Mouse (Mus musculus): ENCODE results near the gene Rhox1.
"Not testable (repeated sequence)": the region's sequence is repeated elsewhere in the genome, so short reads cannot be mapped to it uniquely, and the experiment has no call there.

The Rhox1 gene

DNA sequence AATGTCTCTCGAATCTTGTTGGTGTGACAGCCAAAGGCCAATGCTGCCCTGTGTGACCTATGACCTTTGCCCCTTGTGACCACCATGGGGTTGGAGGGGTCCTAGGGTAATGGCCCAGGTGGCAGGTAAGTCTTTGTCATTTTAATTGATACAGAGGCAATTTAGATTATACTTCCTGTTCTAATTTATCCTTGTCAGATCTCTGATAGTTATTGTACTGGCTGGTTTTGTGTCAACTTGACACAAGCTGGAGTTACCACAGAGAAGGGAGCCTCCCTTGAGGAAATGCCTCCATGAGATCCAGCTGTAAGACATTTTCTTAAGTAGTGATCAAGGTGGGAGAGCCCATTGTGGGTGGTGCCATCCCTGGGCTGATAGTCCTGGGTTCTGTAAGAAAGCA, at the start of gene Rhox1:
Gene Rhox1, minus strand, starts transcription at position 101 of the 400 bp plus-strand sequence.
- not testable (repeated sequence) for DNase-seq (ENCODE audit: low read depth)

DNA sequence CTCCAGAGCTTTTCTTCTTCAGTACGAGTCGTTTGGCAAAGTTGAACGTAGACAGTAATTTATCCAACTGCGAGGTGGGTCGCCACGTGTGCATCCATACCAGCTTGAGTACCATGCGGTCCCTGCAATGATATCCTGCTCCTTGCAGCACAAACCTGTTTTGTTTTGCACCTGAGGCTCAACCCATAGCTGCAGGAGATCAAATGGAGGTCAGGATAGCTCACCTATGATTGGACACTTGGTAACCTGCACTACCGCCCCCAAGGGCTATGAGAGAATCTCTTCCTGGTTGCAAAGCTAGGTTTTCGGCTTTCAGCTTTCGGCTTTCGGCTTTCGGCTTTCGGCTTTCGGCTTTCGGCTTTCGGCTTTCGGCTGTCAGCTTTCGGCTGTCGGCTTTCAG, 43.0 kb upstream of the Rhox1 start, which contains the start of gene Rhox4a:
Gene Rhox4a, plus strand, starts transcription at position 301 of the 400 bp plus-strand sequence.
- not testable (repeated sequence) for DNase-seq (ENCODE audit: low read depth)

- not testable (repeated sequence) for DNase-seq (ENCODE audit: low read depth)
These were observed 27.6 kb upstream of the Rhox1 start, which contains the start of gene Rhox3a for GRCm38 (mm10) chrX:37249619-37250018. Gene Rhox3a, plus strand, starts transcription at chrX:37249919.

DNA sequence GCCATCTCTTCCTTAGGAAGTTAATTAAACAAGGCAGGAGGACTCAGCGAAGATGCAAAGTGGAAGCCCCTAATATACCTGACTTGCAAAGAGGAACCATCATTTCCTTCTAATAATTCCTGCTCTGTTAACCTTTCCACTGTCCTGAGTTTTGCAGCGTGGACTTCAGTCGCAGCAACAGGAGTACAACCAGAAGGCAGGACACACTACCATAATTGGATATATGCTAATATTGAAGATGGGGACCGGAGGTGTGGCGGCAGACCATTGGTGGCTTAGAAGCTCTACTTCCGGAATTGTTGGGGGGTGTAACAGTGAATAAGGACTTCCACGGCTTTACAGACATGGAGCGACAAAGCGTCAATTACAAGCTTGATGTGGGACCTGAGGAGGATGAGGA, 22.6 kb upstream of the Rhox1 start, which contains the start of gene Rhox2a:
Gene Rhox2a, plus strand, starts transcription at position 301 of the 400 bp plus-strand sequence.
- not testable (repeated sequence) for DNase-seq (ENCODE audit: low read depth)

DNA sequence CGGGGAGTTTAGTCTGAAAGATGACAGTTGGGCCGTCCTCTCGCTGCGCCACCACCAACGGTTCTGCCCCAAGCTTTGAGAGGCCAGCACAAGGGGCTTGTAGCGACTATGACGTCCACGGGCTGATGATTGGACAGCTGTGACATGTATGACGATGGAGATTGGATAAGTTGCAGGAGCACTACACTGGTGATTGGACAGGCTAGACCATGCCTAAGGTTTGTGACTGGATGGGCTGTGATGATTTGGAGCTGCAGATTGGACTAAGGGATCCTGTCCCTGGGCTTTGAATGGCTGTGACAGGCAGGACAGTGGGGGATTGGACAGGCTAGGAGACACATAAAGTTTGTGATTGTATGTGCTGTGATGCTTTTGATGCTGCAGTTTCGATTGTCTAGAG, 11.1 kb downstream of the Rhox1 start, which contains the start of gene Gm9:
Gene Gm9, minus strand, starts transcription at position 101 of the 400 bp plus-strand sequence.
- DNase-seq (ENCODE audit: low read depth): no peak

DNA sequence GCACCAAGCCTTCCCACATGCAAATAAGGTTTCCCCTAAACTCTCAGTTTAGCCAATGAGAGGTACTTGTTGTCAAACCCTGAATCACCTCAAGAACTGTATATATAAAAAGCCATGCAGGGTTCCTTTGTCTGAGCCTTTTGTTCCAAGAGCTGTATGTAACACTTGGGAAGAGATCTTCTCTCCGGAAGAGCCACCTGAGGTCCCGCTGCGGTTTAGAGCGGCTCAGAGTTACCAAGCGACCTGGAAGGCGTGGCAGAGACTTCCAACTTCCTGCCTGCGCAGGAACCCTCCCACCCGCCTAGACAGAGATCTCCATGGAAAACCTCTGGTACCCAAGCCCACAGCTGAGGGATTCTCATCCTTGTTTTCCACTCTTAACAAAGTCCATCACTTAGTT, 23.4 kb downstream of the Rhox1 start:
- no peak for DNase-seq (ENCODE audit: low read depth)

- peak; percentile 26 for DNase-seq (ENCODE audit: low read depth)
These were observed 30.2 kb downstream of the Rhox1 start for GRCm38 (mm10) chrX:37191744-37192379.

DNA sequence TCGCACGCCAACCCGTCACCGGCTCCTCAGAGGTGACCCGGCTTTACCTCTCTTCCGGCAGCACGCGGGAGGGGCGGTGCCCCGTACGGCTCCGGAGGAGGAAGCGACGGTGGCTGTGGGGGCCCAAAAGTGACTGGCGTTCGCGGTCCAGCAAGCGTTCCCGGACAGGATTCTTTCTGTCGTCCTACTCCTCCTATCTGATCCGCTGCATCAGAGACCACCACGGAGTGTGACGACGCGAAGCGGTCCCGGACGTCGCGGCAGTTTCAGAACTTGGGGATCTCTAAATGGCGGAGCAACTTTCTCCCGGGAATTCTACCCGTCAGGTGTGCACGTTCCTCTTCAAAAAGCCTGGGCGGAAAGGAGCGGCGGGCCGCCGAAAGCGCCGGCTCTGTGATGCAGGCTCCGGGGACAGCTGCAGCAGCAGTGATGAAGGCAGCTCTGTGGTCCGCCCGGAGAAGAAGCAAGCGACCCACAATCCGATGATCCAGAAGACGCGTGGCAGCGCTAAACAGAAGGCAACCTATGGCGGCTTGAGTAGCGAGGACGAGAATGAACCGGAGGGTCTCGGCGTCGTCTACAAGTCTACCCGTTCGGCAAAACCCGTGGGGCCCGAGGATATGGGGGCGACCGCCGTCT, 30.8 kb downstream of the Rhox1 start, which contains the start of the genes Ndufa1 and Rnf113a1:
Gene Ndufa1, minus strand, starts transcription at position 59 of the 639 bp plus-strand sequence.
Gene Rnf113a1, plus strand, starts transcription at position 141 of the 639 bp plus-strand sequence.
- DNase-seq (ENCODE audit: low read depth): peak; percentile 84

DNA sequence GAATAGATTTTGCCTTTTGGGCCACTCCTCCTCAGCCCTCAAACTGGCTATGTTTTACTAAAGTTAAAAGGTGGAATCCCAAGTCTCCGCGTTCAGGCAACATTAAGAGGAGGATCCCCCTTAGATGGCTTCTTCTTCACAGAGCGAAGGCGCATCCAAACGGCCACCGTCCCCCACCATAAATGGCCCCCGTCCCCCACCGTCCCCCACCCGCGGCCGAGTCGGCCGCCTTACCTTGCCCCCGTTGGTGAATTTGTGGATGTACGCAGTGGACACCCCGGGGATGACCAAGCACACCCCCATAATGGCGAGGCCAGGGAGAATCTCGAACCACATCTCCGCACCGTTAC, 31.3 kb downstream of the Rhox1 start:
- DNase-seq (ENCODE audit: low read depth): no peak

DNA sequence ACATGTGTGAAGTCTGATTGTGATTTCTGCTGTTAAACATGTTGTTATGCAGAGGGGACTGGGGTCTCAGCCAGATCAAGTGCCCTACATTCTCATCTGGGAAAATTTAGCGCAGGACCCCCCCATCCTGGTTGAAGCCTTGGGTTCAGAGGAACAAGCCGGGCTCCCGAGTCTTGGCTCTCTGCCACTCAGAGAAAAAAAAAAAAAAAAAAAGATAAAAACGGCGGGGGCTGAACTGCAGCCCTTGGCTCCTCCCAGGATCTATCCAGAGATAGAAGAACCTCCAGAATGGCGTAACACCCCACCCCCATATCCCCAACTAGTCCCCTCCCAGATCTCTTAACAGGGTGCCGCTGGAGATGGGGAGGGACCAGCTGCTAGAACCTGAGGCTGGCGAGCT, 37.7 kb downstream of the Rhox1 start:
- DNase-seq (ENCODE audit: low read depth): not testable (repeated sequence)

DNA sequence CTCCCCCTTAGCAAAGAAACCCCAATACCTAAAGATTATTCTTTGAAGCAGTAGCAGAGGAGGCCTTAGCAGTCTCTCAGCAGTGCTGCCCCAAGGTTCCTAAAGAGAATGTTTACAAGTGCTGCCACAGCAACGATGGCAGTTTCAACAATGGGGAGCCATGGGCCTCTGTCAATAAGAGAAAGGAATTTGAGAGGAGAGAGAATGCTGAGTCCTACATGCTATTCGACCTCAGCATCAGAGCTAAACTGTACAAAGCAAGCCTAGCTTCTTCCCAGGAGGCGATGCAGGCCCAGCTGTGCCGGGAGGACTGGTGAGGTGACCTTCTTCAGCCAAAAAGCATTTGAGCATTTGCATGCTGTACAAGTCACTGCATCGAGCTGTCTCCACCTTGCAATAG, 53.3 kb downstream of the Rhox1 start, which contains the start of gene Akap14:
Gene Akap14, minus strand, starts transcription at position 101 of the 400 bp plus-strand sequence.
- DNase-seq (ENCODE audit: low read depth): no peak

GRCm38 (mm10) chrX:37167085-37167484, 55.0 kb downstream of the Rhox1 start:
- peak; percentile 77 for DNase-seq (ENCODE audit: low read depth)

Data from induced T-regulatory cell, adult 2 months (primary cell).